Mouse (Mus musculus) retina, postnatal 7 days (tissue): Measurements from ENCODE around the gene 4922502D21Rik.
A peak's percentile ranks its signal among the peaks of the same experiment; 100 is the strongest.
"Not testable (repeated sequence)": the region's sequence is repeated elsewhere in the genome, so short reads cannot be mapped to it uniquely, and the experiment has no call there.

Experiments
- DNase-seq: peaks from one replicate; pipeline ENCODE4 v3.0.0-alpha.2; 2012; ENCODE audit warnings: low read depth, low spot score

4922502D21Rik gene

DNA sequence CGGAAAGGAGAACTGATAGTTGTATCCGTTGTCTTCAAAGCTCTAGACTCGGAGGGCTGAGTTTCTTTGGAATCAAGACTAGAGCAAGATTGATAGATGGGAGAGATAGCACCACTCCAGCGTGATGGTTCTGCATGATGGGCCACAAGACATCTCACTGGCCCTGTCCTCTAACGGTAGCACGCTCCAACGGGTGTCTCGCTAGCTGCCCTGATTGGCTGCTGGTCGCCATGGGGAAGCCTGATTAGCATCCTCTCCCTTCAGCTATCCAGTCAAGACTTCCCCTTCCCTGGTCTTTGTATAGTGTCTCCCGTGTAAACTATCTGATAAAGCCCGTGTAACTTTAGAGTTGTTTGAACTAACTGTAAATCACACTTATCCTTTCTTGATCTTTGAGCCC lies at the start of gene 4922502D21Rik:
Gene 4922502D21Rik, minus strand, starts transcription at position 187 of the 400 bp plus-strand sequence.
- DNase-seq: no peak

DNA sequence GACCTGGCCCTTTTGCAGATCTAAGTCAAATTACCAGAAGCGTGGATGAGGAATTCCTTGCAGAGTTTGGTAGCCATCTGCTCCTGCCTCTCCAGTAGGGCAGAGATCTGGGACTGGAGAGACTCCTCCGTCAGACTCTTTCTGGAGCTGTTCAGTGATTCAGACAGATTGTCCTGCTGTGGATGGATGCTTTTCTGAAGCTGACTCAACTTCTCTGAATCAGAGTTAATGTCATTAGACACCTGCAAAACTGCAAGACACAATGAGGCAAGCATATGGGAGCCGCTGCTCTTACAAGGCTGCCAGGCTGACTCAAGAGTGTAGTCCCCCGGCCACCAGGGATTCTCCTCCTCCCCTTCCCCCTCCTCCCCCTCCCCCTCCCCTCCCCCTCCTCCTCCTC lies 48.9 kb upstream of the 4922502D21Rik start:
- DNase-seq: no peak

DNA sequence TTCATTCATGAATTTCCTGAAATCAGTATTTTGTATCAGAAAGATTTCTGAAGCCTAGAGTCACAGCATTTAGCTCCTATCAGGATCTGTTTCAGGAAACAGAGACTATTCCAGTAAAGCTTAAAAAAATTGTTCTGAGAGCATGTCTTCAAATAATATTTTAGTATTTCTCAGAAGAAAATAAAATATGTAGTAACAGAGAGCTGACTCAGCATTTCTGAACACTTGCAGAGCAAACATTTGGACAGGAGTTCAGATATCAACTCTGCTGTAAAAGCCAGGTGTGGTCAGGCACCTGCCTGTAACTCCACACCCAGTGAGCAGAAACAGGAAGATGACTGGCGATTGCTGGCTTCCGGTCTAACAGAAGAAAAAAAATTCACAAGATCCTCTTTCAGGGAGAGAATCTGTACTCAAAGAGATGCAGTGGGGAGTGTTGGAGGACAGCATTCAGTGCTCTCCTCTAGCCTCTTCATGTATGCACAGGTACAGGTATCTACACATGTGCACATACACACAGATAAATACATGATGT lies 43.4 kb upstream of the 4922502D21Rik start:
- no peak for DNase-seq

DNA sequence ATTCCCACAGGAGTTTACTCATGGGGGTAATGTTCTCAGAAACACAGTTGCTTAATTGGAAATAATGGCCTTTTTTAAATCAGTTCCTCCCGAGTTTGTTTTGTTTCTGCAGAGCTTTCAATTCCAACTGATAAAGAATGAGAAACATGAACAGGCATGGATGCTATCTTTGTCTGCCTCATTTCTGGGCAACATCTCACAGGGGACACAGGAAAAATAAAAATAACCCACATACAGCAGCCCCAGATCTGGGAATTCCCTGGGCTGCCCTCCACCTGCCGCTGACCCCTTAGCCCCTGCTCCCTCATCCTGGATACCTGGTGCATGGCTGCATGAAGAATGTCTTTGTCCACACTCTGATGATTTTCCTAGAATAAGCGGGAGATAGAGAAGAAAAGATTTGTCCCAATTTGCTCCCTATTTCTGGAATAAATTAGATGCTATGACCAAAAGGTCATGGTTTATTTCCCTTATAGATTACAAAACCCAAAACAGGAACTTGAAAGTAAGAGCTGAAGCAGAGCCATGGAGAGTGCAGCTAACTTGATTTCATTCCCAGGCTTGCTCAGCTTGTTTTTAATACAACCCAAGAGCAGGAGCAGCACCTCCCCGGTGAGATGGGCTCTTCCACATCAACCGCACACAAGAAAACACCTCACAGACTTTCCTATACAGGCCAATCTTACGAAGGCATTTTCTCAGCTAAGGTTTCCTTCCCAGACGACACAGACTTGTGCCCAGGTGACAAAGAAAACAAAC lies 38.0 kb upstream of the 4922502D21Rik start:
- no peak for DNase-seq

DNA sequence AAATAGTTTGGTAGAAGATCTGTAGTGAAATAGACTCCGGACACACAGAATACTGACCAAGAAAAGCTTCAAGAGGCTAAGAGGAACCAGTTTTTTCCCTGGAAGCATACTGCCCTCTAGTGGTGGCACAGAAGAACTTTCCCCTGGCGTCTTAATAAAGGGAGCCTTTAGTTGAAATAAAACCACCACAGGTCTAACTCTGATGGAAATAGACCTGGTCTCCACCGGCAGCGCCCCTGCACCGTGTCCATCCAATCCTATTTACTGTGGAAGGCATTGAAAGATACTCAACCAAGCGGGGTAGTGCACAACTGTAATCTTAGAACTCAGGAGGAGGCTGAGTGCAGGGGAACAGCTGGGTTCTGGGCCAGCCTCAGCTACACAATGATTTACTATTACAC lies 34.4 kb upstream of the 4922502D21Rik start:
- peak; percentile 28 for DNase-seq

DNA sequence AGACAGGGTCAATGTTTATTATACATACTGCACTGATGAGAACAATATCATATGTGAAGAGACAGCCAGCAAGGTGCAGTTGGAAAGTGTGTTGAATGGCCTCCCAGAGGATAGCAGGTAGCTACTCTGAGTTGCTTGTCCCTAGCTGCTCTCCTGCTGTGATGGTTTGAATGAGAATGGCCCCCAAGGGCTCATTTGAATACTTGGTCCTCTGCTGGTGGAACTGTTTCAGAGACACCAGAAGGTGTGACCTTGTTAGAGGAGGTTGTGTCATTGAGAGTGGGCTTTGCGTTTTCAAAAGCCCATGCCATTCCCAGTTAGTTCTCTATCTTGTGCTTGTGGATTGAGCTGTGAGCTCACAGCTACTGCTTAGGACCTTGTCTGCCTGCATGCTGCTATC lies 32.3 kb upstream of the 4922502D21Rik start:
- DNase-seq: no peak

DNA sequence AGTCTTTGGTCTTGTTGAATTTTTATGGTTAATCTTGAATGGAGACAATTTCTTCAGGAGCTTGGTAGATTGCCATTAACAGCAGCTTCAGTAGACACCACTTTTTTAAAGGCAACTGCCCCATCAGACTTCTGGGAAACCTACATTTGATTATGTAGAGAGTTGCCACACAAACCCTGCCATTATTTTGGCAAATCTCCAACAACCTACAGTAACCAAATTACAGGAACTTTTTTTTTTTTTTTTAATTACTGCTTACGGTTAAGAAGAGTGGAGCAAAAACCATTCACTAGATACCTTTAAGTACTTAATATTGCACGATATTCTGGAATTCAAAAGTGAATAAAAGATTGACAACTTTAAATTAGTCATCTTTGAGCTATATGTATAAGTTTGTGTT lies 27.9 kb upstream of the 4922502D21Rik start:
- DNase-seq: no peak

DNA sequence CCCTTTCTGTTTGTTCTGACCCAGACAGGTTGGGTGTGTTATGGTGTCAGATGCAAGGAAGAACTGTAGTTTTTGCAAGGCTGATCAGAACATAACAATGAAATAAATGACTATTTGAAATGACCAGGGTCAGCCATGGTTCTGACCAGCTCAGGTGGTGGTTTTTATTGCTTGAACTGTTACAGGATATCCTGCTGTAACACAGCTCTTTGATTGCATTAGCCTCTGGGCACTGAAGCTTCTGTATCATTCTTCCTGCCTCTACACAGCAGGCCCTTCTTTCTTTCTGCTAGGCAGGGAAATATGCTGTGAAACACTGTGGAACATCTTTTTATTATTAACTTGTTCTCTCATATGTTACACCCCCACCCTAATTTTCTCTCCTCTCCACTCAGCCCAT lies 24.8 kb upstream of the 4922502D21Rik start:
- no peak for DNase-seq

DNA sequence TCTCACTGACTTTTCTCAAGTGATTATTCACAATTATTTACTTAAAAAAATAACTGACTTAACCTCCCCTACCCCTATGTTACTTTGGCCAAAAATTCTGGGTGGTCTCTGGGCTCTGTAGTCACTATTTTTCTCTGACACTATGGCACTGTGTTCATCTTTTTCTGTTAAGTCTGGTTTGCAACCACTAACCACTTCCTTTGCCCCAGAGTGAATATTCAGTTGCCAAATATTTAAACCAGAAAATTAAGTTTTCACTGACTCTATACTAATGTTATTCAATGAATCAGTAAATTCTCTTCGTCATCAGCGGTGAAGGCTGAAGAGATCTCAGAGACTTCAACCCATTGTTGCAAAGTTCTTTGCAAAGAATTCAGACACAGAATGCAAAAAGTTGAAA lies 24.2 kb upstream of the 4922502D21Rik start:
- DNase-seq: no peak

DNA sequence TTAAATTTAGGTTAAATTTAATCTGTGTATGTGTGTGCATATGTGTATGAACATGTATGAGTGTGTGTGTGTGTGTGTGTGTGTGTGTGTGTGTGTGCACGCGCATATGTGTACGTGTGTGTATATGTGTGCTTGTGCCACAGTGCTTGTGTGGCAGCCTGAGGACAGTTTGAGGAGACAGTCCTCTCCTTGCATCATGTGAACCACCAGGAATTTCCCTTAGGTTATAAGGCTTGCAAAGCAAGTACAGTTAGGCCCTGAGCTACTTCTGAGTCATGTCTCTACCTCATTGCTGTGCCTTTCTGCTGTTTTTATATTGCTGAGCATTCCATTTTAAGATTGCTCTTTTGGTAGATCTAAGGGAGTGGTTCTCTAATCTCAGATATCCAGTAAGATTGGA lies 19.5 kb upstream of the 4922502D21Rik start:
- DNase-seq: no peak

DNA sequence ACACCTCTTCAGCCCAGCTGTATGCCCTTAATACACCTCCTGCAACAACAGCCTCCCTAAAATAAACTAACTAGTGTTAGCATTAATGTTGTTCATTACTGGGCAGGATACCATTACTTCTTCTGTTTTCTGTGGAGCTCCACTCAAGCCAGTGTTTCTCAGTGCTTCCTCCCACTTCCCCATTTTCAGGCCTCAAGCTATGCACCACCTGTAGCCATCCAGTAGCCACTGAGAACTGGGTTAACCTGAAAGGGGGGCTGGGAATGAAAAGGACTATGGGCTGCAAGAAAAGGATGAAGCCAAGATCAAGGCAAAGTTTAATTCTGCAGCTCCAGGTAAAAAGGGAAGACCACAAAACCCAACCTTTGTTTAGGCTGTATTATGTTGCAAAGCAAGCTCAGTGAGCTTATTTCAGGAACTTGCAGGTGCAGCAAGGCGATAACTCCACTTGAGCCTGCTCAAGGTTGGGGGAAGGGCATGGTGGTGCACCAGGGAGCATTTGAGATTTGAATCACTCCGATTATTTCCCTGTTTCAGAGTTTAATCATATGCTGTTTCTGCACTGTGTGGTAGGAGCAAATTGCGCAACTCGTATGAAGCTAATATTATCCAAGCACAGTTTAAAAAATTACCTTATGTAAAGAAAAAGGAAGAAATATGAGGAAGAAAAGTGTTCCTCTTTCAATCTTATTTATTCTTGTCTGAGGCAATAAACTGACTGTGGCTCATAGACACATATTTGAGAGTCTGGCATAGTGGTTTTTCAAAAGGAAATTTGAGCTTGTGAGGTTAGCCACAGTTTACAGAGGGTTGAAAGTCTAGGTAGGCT lies 18.1 kb upstream of the 4922502D21Rik start:
- DNase-seq: no peak

DNA sequence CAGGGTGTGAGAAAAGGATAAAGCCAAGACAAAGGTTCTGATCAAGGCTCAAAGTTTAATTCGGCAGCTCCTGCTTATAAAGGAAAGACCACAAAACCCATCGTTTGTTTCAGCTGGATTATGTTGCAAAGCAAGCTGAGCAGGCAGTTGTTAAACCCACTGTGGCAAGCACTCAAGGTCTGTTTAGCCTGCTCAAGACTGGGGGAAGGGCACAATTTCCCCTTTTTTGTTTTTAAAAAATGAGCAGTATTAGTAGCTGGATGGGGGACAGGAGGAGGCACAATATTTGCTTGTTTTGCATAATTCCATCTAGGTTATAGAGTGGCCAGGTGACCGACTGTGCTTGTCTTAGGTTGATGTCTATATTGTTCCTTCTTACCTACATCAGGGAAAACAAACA lies 12.8 kb upstream of the 4922502D21Rik start:
- no peak for DNase-seq

DNA sequence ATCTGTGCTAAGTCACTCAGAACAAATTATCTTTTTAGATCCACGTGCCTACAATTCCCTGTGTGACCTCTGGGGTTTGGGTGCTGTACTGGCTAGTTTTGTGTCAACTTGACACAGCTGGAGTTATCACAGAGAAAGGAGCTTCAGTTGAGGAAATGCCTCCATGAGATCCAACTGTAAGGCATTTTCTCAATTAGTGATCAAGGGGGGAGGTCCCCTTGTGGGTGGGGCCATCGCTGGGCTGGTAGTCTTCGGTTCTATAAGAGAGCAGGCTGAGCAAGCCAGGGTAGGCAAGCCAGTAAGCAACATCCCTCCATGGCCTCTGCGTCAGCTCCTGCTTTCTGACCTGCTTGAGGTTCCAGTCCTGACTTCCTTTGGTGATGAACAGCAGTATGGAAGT lies 10.8 kb upstream of the 4922502D21Rik start, which contains the start of gene Clec12a:
Gene Clec12a, plus strand, starts transcription at position 301 of the 400 bp plus-strand sequence.
- not testable (repeated sequence) for DNase-seq

DNA sequence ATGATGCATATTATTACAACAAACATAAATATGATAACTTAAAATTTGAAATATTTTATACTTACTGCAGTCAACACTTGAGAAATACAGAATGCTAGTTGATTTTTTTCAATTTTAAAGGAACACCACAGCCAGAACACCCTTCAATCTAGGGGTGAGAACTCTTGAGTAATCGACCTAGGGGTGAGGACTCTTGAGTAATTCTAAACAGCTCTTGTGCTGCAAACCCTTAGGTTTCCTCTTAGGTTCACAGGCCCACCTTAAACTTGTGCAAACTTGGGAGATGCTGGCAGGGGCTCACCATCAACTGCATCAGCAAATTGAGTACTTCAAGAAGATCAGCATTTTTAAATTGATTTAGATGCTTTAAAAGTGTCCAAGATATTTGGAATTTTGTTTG lies 6.2 kb upstream of the 4922502D21Rik start:
- no peak for DNase-seq

DNA sequence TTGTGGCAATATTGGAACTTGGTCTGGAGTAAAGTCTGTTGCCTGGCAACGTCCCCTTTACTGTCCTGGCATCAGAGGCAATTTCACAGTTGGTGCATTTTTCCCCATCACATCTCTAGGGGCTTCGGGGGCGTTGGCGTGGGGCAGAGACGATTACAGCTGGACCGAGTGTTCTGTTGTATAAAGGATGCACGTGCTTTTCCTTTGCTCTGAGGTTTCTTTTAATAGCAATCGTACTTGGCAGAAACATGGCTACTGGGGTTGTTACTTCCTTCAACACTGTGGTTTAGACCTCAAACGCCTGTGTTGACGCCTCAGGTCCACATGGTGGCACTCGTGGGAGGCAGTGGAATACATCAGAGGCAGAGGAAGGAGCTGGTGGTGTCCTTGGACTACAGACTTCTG lies 2.1 kb upstream of the 4922502D21Rik start:
- DNase-seq: peak; percentile 6

DNA sequence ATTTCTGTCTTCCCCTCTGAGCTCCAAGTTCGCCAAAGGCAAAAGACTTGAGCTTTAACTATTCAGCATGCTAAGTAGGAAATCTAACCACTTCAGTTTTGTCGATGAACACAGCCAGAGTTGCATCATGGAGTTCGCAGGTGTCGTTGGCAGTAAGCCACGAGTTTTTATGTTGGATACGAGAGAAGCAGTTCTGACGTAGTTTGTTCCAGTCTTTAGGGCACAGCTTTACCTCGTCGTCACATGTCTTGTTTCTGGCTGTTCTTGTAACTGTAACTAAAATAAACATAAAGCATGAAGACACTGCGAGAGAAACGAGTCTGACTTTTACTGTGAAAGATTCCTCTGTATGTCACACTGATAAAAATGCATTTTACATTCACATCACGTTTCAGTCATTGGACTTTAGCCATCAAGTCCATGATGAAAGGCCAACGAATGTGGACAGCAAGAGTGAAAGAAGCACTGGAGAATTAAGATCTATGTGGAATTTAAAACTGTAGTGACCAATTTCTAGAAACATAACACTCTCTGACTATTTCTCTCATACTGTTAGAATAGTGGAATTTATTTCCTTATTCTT lies 4.9 kb downstream of the 4922502D21Rik start:
- no peak for DNase-seq

DNA sequence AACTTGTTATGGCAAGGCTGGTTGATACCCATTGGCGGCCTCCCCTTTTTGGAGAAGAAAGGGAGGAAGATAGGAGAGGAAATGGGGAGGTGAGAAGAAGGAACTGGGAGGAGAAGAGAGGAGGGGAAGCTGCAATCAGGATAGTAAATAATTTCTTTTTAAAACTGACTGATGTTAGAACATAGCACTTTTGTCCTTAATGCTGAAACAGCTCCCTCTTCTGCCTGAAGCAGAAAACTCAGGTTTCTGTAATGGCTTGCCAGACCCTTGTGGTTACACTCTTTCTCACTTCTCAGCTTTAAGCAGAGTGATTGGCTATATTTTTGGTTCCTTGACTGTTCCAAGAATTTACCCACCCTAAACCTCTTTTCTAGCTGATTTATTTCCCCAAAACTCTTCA lies 5.6 kb downstream of the 4922502D21Rik start:
- DNase-seq: no peak

DNA sequence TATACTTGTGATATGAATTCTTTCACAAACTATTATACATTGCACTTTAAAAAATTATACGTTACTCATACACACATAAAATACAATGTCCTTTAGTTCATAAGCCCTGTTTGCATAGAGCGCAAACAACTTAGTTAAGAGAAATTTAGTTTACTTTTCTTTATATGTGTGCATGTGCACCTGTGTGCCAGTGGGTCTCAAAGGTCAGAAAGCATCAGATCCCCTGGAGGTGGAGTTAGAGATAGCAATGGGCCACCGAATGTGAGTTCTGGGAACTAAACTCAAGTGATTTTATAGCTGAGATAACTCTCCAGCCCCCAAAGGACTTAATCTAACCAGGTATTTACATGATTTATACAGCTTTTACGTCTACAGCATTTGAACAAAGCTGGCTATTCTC lies 12.3 kb downstream of the 4922502D21Rik start:
- no peak for DNase-seq

DNA sequence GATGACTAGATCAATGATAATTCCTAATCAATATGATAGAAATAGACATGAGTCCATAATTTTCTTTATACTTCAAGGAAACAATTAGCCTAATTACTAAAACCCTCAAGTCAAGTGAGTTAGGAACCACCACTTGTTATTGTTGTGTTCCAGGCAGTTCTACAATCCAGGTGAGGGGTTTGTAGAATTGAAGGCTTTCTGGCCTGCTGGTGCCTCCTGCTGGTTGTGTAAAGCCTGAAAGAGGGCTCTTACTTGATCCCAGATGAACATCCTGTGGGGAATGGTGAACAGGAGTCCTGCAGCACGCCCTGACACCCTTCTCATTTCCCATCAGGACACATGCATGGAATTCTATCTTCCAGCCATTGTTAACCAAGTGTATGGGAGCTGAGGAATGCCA lies 13.2 kb downstream of the 4922502D21Rik start:
- no peak for DNase-seq

DNA sequence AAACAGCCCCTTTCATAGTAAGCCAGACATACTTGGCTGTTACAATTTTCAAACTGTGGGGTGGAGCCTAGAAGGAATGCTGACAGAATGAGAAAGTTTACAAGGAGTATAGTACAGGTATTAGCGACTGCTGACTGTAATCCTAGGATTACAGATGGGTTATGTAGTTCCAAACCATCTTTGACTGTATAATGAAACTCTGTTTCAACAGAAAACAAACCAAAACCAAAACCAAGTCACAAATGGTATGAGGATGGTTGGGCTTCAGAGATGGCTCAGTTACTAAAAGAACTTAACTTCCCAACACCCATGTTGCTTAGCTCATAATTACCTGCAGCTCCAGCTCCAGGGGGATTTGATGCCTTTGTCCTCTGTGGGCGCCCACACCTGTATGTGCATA lies 15.1 kb downstream of the 4922502D21Rik start:
- DNase-seq: no peak

DNA sequence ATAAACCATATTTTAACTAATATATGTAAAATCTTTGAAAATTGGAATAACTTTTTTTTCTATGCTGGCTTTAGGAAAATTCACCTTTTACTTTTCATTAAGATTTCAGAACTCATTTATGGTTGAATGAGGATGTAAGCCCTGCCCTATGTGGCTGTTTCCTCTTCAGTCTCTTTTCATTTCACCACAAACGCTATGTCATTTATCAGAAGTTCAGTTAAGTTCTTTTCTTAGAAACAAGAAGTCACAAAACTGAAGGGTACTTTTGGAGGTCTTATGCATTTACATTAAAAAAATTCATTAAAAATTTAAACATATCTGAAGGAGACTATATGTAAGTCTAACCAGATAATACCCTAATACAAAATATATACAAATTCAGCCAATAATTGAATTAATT lies 15.9 kb downstream of the 4922502D21Rik start:
- no peak for DNase-seq

DNA sequence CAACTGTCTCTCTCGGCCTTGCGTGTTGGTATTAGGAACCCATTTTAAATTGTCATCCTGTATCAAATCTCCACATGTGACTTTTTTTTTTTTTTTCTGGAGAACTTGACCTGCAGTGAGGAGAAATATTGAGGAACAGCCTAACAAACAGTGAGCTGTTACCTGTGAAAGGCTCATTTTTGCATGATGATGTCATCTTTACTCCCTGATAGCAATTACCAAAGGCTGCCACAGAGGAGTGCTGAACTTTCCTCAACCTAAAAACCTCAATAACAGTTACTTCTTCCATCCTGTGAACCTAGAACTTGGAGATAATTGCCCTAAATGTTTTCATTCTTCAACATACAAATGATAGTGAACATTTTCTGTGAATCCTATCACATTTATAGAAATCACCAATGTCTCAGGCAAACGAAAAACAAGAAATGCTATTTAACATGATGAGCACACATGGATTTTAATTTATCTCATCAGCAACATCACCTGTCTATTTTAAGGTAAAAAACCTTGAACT lies 16.9 kb downstream of the 4922502D21Rik start:
- no peak for DNase-seq
